Mouse (Mus musculus): ENCODE results near the gene Il1rn. TPM values are rescaled to one million over a fixed set of nuclear protein-coding genes. Genes with fewer than 3 reads are reported as not detected.

Il1rn gene
- polyA plus RNA-seq, 1 experiment from 2014 or later, result 1.9 TPM

Other genes starting within 250 kb of the Il1rn start
- not detected in 2 replicates for gene Tbpl2, start 240.3 kb upstream of the Il1rn start, polyA plus RNA-seq (2014; fragmentation: Nextera tagmentation; extraction: Ambion mirVana)
- gene Il1f8, start 183.7 kb upstream of the Il1rn start, polyA plus RNA-seq (2014; fragmentation: Nextera tagmentation; extraction: Ambion mirVana), result not detected in 2 replicates
- not detected in 2 replicates for gene Il1f9, start 150.4 kb upstream of the Il1rn start, polyA plus RNA-seq (2014; fragmentation: Nextera tagmentation; extraction: Ambion mirVana)
- gene Il1f6, start 121.4 kb upstream of the Il1rn start, polyA plus RNA-seq (2014; fragmentation: Nextera tagmentation; extraction: Ambion mirVana), result not detected in 2 replicates
- not detected in 2 replicates for gene Il1f5, start 59.9 kb upstream of the Il1rn start, polyA plus RNA-seq (2014; fragmentation: Nextera tagmentation; extraction: Ambion mirVana)
- gene Il1f10, start 45.7 kb upstream of the Il1rn start, polyA plus RNA-seq (2014; fragmentation: Nextera tagmentation; extraction: Ambion mirVana), result not detected in 2 replicates
- gene Psd4, start 30.7 kb downstream of the Il1rn start, polyA plus RNA-seq (2014; fragmentation: Nextera tagmentation; extraction: Ambion mirVana), result 3.4 and 7.9 TPM in 2 replicates
- gene Pax8, start 138.7 kb downstream of the Il1rn start, polyA plus RNA-seq (2014; fragmentation: Nextera tagmentation; extraction: Ambion mirVana), result 0.09 and 0.67 TPM in 2 replicates

All from stomach, embryonic 14.5 days (tissue).